Mouse (Mus musculus) urinary bladder, adult 2 months (tissue): ENCODE results near the gene Slx4ip. TPM values are rescaled to one million over a fixed set of nuclear protein-coding genes. Genes with fewer than 3 reads are reported as not detected.

ENCODE experiments used
- DNase-seq: peaks from one replicate; pipeline ENCODE4 v3.0.0; 2022; ENCODE audit warnings: low spot score
- polyA plus RNA-seq: library from polyadenylated mRNA; depleted of rRNA; stranded (reverse); fragments of >200 nt; gene quantifications from 2 replicates; pipeline ENCODE4 v1.2.3, GENCODE M21; 2012

Gene Slx4ip
- polyA plus RNA-seq, 1 experiment = 2.5 TPM

DNA sequence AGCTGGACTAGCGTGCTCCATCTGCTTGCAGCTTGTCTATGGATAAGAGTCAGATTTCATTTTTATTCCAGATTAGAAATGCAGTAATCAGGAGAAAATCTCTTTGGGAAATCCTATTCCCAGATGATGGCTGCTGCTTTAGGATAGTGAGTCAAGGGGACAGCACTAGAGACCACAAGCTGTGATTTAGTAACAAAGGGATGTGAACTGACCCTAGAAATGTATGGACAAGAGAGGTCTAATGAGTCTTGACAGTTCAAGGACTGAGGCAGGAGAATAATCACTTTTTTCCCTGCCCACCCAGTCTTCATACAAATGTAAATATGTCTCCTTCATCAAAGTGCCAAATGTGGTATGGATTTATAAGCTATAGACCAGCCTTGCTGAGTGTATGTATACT, 172.8 kb downstream of the Slx4ip start:
- DNase-seq = no peak

DNA sequence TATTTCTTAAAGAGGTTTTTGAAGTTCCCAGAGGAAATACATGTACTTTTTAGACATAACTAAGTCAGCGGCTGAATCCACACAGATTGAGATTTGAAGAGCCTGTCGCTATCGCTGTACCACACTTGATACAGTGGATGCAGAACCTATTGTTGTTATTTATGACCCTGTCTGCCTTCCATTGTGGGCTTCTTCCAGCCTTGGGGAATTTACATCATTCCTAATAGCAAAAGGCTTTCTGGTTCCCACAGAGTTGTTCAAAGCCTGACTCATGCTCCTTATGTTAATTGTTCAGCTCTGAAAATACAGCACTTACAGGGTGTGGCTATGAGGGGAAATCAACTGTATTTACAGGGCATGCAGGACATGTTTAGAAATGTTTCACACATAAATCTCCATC, 173.5 kb downstream of the Slx4ip start:
- no peak for DNase-seq

DNA sequence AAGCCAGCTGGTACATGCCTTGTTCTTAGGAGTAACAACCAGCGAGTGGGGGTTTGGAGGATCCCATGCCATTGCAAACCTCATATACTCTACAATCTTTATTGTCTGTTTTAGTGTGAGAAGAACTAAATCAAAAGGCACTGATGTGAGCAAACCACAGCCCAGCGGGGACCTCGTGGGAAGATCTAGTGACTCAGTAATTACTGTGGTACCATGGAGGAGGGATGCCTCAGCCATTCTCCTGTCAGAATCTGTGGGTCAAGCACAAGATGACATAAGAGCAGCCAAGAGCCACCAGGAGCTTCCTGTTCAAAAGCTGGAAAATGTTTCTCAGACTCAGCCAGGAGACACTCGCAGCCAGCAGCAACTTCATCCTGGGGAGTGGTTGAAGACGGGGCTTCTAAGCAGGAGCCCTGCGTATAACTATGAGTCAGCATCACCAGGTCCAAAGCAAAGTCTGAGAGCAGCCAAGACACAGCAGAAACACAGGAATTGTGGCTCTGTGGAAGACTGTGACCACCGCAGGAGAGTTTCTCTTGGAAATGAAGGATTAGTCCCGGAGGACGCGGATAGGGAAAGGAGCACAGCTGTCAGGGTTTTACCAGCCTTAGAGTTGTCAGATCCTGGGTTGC, 176.6 kb downstream of the Slx4ip start:
- no peak for DNase-seq

DNA sequence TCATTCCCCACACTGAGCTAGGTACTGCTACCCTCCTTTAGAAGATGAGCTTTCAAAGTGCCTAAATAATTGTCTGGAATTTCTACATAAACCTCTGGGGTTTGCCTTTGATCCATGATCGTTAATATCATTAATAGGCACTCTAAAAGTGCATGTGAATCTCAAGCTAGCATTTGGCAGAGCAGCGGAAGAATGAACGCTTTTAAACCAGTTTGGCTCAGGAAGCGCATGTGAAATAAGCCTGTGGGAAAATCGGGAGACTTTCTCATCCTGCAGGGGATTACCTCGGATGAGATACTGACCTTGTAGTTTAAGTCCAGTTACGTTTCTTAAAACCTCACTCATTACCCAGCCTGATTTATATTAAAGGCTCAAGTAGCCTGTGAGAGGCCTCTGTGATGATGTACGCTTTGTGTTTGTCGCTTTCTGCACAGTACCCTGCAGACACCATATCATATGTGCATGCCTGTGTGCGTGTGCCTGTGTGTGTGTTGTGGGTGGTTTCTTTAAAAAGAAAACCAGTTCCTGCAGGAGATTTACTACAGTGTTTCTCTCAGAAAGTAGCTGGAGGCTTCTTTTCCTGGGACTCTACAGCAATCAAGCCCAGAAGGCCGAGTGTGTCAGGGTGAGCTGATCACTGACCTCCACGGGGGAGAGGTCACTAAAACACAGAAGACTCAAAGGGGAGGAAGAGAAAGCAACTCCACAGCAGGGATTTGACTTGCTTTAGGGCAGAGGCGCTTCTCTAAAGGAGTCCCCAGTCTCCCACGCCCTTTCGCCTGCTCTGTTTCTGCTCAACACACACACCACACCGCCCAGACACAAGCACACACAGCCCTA, 182.7 kb downstream of the Slx4ip start:
- no peak for DNase-seq

DNA sequence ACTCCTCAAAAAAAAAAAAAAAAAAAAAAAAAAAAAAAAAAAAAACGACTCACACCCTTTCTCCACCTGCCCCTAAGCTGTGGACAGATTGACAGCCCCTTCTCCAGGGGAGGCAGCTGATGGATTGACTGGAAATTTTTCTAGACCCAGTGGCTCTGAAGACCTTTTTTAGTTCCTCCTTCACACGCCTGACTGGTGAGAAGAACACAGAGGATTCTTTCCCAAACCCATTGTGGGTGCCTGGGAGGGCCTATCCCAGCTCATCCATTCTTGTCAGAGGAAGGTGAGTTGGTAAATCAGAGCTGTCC, 183.2 kb downstream of the Slx4ip start:
- DNase-seq = no peak

DNA sequence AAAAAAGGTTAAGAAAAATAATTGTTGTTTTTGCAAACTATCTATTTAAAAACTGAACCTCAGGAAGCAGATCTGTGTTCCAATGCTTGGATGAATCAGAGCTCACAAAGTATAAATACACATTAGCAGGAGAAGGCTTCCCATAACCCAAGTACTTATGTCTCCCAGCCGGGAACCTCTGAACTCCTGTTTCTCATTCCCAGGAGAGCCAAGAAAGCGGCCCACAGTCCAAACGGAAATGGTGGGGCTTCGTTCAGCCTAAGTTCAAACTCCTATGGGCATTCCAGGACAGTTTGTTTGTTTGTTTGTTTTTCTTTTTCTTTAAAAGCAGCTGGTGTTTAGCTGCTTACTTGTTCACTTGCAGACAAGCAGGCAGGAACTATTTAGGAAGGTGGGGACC, 187.8 kb downstream of the Slx4ip start:
- DNase-seq = no peak

DNA sequence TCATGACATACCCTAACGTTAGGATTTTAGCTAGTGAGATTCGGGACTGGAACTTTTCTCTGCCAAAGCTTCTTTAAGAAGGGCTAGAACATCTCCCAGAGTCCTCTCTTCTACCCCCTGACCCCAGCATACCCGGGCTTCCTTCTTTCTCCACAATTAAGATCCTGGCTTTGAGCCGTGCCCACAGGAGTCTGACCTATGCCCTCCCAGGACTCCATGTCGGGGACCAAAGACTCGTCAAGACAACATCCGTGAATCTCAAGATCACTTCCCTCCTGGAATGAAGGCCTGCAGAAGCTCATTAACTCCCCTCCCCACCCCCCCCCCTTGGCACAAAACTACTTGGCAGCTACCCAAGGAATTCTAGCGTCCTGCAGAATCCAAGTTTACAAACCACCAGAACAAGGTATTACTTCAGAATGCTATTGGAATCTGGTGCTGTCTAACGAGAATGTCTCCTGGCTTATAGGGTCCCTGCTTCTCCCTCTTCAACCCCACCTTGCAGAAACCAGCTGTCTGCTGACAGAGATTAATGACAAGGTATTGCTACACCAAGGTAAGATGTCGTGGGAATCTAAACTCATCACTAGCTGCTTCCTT, 188.8 kb downstream of the Slx4ip start:
- no peak for DNase-seq

DNA sequence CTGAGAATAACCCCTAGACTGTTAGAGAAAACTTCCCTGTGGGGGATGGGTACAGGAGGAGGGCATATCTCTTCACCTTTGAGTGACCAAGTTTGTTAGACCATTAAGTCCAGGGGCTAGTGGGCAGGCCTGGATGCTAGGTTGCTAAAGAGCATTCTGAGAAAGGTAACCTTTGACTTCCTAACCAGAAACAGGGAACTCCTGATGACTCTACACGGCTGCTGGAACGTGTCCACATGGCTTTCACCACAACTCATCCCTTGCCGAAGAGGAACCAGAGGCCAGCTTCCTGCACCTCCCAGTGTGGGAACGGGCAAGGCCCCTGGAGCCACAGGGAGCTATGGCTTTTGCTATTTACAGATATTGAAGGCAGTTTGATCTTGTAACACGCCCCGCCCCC, 189.4 kb downstream of the Slx4ip start:
- DNase-seq = no peak

DNA sequence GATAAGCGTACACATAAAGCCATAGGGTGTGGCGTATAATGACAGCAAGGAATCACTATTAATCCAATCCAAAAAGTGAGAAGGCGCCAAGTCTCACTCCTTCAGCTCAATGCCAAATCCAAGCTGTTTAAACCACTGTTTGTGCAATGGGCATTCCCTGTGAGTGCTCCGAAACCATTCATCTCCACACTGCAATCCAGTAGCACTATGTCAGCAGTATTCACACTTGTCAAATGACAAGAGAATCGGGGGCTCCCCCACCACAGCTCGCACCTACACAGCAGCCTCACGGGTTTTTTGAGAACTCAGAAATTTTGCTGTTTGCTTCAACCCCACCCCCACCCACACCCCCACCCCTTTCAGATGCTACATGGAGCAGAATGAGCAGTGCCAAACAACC, 190.0 kb downstream of the Slx4ip start:
- no peak for DNase-seq

DNA sequence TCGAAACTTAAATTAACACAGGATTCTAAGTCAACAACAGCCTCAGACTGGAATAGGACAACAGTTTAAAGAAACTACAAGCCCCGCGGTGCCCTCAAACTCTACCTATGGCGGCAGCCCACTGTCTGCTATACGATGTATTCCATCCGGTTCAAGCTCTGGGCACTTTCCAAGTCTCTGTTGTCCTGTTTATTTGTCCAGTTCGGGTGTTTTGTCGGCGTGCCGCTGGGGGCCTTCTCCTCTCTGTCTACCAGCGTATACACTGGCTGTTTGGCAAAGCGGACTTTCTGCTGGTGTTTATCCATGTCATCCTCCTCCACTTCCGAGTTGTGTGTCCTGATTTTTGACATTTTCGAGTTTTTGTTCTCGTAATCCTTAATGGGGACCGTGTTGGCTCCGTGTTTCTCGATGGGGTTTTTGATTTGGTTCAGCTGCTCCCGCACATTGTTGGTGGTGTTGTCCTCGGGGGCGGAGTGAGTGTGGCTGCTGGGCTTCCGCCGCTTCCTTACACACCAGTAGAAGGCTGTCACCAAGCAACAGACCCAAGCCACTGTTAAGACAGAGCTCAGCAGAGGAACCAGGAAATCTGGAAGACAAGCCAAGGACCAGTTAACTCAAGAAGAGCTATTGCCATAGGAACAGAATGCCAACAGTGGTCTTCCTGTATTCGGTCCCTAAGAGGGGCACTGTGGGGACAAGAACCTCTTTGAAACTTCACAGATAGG, 192.0 kb downstream of the Slx4ip start:
- DNase-seq = no peak

DNA sequence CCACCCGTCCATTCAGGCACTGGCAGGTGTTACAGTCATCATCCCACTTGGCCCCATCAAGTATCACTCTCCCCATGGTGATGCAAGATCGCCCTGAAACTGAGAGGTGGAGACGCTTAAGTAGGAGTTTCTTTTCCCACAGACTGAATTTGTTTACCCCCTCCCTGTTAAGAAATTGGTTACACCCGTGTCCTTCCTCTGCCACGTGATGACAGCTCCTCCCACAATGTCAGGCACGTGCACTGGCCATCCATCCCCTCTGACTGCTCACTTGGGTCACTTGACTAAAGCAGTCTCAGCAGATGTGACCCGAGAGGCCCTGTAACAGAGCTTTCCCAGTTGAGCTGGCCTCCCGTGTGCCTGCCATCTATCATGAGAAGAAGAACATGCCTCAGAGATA, 194.2 kb downstream of the Slx4ip start:
- DNase-seq = no peak

DNA sequence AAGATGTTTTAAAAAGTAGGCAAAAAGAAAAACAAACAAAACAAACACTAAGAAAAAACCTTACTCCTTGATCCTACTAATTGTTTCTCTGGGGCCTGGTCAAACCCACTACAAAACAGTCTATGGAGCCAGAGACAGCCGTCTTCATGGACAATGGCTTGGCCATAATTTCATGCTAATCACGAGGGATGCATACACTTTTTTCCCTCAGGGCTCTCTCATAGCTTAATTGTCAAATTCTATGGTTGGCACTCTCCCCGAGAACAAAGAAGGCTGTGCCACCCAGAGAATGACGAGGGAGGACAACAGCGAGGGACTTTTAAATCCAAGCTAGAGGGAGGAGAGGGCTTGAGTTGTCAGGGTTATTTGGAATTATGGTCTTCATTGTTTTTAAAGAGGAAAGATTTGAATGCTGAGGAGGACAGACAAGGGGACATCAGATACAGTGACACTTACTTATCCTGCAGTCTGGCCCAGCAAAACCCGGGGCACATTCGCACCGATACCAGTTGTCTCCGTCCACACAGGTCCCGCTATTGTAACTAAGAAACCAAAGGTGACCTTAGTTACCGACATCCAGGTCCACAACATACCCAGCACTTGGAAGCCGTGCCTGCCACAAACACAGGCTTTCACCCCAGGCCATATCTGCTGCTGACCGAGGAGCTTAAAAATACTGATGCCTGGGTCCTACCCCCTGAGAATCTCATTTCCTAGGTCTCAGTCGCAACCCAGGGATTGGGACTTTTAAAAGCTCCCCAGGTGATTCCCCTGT, 195.8 kb downstream of the Slx4ip start:
- DNase-seq = no peak

DNA sequence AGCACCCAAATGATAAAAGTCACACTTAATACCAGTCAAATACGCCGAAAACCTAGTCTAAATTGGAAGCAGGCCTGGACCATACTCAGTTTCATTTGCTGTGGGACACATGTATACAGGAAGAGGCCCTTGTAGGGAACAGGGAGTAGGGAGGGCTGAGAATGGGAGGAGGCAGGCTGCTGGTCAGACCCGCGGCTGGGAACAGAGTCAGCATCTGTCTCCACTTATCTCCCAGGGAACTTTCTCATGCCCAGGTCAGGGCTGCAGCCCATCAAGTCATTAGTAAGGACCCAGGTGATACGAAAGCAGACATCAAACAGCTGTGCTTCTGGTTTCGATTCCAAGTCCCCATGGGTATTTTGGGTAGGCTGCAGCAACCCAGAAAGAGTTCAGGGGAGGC, 196.7 kb downstream of the Slx4ip start:
- no peak for DNase-seq

DNA sequence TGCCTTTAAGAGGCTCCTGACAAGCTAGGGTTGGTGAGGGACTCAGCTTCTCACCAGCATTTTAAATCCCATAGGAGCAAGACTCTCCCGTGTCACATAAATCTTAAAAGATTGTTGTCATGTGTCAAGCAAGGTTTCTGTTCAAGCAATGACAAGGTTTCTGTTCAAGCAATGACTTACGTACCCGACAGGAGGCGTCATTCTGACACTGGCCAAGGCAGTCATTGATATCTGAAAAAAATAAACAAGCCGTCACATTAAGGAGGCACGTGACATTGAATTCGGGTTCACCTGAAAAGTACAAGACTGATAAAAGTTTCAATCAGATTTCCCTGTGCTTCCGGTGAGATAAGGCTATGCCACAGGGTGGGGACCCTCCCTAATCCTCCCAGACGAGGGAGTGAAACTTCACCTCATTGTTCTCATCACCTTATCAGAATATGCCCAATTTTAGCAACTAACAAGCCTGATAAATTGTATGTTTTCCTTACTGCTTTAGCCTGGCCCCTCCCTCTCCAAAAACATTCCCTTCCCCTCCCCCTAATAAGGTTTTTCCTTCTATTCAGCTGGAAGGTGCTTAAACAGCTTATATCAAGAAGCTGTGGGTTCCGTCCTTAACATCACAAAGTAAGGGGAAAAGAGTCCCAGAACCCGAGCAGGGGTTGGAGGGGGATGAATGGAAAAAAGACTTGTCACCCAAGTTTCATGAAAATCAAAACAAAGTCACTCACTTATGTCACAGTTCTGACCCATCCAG, 200.9 kb downstream of the Slx4ip start:
- DNase-seq = no peak

DNA sequence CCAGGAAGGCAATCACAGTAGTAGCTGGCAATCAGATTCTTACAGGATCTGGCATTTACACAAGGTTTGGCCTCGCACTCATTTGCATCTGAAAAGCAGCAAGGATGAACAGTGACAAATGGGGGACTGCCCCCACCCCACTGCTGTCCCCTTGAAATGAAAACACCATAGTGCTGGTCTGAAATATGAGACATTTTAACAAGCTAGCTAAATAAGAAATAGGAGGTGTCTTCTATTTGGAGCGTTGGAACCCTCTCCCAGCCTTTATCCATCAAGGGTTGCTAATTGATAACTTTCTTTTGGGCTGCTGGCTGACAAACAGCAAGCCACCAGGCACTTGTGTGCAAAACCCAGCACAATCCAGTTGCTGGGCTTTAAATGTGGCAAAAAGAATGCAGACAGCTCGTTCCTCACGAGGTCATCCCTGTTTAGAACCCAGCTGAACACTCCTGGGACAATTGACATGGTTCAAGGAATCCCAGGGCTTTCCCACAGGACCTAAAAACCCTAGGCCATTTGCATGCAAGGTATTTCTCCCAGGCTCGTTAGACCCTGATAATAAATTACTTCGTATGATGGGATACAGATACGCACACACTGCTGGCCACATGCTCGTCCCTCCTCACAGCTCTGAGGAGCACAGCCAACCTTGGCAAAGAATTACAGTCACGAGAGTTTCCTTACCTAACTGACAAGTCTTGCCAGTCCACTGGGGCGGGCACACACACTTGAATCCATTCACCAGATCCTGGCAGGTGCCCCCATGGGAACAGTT, 201.7 kb downstream of the Slx4ip start:
- no peak for DNase-seq

DNA sequence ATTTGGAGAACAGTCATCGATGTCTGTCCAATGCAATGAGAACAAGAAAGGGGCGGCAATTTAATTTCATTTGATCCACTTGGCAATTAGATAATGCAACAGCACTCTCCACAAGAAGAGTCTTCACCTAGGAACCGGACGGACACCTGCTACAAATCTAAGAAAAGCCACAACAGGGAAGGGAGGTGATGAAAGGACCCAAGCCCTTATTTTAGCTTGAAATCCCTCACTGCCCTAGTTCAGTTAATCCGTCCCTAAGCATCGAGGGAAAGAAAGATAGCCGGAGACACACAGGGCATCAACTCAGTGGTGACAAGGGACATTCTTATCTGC, 202.2 kb downstream of the Slx4ip start:
- no peak for DNase-seq

DNA sequence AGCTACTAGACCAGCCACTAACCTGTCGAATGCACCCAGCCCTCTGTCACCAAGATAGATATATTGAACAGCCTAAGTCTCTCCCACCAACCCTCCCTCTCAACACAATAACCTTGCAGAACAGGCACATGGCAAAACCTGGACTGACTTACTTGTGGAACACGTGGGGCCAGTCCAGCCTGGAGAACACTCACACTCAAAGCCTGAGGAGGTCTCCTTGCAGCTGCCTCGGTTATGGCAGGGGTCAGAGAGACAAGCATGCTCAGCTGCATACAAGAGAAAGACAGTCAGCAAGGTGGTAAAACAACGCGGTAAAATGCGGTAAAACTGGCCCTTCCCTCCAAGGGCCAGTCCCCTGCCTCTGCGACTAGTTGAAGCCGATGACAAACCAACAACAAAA, 203.3 kb downstream of the Slx4ip start:
- no peak for DNase-seq

DNA sequence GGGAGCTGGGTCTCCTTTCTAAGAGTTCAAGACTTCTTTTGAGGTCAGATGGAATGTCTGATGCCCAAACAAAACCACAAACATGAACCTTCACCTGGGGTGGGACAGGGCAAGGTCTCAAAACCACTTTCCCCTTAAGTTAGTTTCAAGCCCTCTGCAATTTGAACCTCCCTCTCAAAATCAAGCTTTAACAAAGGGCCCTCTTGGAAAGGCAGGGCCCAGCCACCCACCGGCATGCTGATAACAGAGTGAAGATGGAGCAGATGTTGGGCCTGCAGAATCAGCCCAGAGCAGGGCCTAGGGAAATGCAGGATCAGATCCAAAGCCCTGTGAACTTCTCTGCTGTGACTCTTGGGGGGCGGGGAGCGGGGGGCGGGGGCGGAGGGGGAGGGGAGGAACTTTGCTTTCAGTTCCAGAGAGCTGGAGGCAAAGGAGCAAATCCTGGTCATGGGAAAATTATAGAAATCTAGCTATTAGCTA, 206.0 kb downstream of the Slx4ip start:
- no peak for DNase-seq

DNA sequence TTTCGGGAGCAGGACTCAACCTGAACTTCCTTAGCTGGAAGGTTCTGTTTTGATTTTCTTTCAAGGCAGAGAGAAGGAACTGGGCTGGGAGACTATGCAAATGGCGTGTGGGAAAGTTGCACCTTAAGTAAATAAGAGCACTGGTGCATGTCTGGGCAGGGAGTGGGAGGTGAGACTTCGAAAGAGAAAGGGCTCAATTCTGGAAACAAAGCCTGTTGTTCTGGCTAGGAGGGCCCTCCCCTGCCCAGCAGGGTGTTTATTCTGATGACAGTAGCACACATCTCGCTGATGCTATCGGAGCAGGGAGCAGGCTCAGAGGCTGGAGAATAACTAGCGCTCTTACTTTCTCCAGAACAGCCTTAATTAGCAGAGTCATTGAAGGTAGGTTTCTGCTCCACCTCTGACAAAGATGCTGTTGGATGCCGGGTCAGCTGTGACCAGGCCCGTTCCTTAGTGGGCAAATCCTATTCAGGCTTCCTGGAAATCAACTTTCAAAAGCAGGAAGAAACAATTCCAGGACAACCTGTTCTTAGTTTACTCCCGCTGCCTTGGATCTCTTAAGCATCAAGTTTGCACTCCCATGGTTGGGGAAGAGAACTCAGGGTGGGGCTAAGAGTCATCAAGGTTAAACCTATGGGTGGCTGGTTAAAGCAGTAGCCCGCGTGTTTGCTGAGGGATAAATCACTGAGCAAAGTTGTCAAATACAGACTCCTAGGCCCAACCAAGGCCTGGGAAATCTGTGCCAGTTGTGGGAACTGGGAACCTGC, 207.4 kb downstream of the Slx4ip start:
- no peak for DNase-seq
